Mouse (Mus musculus) left cerebral cortex, adult 11 months (tissue): ENCODE measurements around the gene Cox10.
"Not testable (repeated sequence)": the region's sequence is repeated elsewhere in the genome, so short reads cannot be mapped to it uniquely, and the experiment has no call there.

Source experiments
- DNase-seq: peaks from one replicate; pipeline ENCODE4 v3.0.0; 2022; ENCODE audit warnings: low spot score

Gene Cox10

DNA sequence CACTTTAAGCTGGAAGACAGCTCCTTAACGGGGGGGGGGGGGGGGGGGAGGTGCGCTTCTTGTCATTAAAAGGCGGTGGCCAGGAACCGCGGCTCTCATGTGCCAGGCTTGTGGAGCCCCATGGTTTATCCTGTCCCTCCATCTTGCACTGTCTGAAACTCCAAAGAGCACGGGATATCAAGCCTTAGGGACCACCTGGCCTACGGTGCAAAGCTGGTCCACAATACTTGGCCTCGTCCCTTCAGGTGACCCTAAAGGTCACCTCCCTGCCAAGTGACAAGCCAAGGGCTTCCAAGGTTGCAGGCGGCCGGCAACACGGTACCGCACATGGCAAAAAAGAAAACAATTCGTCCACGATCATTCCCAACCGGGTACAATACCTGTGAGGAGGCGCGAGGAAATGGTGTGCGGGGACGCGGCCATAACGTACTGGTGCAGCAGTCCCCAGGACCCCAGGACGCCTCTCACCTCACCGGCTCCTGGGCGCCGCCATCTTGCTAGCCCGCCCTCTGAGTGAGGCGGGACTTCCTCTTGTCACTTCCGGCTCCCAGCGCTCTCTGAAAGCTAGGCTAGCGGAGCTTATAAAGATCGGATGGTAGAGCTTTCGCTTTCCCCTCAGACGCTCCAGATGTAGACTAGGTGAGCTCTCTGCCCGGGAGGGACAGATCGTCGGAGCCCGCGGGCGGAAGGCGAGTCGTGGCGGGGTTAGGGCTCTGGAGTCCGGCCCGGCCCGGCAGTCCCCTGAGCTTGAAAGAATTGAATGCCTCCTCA is at the start of gene Cox10:
Gene Cox10 (minus strand): TSS at position 513 of the 771 bp plus-strand sequence.
- DNase-seq = peak; percentile 75

DNA sequence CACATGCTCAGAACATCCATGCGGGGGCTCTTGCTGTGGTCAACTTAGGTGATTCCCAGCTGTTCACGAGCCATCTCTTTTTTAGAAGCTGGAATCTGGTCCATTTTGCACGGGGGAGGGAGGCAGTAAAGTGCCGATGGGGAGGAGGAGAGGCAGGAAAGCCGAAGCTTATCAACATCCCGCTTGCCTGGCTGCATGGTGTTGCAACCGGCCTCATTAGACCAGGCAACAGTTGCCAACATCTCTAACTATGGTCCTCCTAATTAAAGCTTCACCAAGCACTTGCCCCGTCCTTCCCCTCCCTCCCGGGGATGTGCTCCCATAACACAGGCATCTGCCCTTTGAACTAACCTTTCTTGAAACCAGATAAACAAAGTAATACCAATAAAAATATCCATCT is 48.7 kb upstream of the Cox10 start:
- no peak for DNase-seq

DNA sequence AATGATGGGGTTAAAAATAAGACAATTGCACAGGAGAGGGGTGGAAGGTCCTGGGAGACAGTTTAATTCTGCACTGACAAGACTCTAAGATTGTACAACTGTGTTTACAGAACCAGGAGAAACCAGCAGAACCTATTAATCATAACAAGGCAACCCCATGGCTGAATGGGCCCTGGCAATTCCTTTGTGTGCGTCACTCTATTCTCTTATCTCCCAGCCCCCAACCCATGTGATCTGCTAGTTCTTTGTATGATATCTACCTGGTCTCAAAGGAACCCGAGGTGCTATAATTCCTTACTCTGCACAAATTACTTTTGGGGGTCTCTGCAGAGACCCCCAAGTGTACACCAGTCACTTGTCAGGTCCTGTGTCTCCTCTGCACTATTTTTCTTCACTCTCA is 46.2 kb upstream of the Cox10 start:
- no peak for DNase-seq

DNA sequence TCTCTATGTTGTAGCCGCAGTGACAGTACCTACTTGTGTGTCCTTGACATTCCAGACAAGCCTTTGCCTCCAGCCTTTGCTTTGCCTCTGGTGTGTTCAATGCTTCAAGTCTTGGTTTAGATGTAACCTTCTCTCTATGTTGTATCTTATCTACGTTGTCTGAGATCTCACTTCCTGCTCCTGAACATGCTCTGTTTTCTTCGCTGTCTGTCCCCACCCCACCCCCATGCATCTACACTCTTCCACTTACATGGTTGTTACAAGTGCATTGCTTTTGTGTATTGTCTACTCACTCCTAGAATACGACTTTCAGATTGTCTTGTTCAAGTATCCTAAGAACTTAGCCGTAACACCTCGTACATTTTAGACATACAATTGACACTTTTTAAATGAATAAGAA is 43.9 kb upstream of the Cox10 start:
- not testable (repeated sequence) for DNase-seq

DNA sequence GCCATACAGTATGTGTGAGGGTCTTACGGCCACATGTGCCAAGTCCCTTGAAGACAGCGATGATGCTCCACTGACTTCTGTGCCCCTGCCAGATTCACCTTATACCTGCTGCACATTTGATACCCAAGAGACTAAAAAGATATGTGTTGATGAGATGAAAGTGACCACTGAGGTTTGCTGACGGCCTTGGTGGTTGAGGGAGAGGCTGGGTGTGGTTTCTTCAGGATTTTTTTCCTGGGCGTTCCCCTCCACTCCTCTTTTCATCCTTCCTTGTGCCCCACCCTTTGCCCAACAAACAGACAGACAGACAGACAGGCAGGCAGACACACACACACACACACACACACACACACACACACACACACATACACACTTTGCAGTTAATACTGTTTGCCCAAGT is 37.4 kb upstream of the Cox10 start:
- no peak for DNase-seq

DNA sequence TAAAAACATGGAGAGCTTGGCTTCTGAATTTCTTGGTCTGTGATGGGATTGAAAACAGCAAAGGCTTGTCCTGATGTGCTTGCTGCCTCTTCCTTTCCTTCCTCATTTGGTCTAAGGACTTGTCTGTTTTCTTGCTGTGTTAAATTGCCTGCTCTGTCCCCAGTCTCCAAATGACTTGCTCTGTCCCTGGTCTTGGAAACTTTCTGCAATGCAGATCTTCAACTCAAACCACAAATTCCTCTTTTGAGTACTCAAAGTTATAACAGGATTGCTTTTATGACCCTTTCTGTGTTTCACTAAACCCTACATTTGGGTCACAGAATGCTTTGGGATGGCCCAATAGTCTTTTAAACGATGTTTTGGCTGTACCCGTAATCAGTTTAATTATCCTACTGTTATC is 36.6 kb upstream of the Cox10 start:
- no peak for DNase-seq

DNA sequence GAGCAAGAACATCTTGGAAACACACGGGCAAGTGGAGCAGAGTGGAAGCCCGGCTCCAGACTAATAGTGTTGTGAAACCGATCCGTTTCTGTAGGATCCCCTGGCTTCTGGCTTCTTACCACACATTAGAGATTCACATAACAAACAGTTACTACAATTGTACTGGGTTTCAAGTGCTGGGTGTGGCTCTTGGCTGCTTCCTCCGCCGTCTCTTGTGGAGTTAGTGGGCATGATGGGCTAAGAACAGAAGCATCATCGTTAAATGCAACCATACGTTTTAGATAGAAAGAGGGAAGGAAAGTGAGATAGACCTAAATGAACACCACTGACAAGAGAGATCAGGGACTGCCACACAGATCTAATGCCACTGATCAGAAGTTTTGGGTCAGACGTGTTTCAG is 35.8 kb upstream of the Cox10 start:
- no peak for DNase-seq

DNA sequence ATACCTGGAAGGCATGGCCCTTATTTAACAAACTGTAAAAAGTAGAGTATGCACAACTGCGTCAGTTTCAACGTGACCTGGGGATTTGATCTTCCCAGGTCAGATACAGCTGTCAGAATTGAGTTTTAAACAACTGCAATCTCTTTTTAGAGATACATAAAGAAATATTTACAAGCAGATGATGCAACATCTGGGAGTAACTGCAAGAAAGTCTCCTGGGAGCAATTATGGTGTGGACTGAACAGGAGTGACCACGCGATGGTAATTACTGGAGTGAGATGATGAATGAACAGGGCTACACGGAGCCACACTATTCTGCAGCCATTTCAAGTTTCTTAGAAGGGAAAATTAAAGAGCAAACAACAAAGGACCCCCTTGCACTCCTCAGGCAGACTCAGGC is 20.8 kb upstream of the Cox10 start:
- no peak for DNase-seq

DNA sequence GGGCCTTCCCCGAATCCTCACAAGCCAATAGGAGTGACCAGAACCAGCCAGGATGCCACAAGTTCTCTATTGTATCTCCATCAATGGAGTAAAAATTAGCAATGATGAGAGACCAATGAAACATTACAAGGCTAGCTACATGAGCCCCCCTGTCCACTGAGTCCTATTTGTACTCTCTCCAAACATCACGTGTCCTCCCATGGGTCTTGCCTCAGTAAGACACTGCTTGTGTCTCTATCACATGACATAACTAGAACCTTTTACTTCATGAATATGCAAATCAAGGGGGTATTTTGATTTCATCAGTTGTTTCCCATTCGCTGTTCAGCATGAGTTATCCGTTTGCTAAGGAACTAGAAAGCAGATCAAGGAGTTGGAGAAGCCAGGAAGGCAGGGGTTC is 13.8 kb upstream of the Cox10 start:
- DNase-seq = no peak

DNA sequence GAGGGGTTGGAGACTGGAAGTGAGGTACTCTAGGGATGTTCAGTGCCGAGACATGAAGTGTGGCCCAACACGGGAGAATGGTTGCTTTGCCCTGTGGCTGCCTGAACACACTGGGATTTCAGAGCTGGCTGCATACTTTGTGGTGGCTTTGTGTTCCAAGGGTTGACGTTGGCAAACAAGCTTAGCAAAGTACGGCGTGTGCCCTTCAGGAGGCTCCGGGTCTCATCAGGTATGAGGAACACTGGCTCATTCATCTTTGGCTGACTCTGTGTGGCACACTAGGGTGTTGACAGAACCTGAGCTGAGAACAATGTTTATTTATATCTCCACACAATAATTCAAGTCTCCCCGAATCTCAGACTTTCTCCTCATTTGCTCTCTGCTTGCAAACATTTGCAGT is 11.9 kb upstream of the Cox10 start:
- no peak for DNase-seq

DNA sequence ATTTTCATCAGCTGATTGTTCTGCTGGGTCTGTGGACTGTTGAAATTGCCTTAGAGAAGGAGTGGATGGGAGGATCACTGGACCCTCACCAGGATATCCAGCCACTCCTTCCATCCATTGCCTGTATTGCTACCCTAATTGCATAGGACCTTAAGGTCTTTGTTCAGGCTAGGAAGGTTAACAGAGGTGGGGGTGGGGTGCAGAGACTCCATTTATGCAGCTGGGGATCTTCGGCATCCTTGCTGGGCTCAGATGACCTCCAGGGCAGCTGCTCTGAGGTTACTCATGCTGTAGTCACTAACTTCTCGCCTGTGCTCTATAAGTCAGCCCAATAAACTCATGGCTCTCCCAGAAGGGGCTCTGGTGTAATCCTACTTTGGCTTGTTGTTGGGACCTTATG is 10.4 kb upstream of the Cox10 start:
- no peak for DNase-seq

DNA sequence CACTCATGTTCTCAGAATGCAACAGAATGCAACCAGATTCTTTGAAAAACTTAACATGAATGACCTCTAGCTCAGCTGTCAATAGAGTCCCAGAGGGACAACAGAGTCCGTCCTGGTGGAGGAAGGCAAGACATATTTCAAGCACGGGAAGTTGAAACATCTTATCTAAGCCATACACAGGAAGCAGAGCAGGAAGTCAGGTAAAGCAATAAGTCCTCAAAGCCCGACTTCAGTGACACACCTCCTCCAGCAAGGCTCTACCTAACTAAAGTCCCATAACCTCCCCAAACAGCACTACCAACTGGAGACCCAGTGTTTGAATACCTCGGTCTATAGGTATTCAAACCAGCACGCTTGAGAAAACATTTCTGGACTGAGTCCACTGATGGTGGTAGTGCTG is 6.6 kb upstream of the Cox10 start:
- no peak for DNase-seq

DNA sequence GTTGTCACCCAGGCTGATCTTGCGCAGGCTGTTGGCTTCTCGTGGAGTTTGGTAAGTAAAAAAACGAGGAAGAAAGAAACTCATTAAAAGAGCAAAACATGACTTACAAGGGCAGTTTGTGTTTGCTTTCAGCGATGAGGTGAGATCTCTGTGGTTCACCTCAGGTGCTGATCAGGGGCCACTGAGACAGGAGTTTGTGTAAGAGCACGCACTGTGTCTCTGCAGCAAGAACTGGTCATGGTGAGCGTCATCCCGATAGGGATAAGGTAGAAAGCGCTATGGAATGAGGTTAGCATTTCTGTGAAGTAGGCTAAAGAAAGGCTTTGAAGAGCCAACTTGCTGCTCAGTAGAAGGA is 436 bp upstream of the Cox10 start:
- DNase-seq = no peak

DNA sequence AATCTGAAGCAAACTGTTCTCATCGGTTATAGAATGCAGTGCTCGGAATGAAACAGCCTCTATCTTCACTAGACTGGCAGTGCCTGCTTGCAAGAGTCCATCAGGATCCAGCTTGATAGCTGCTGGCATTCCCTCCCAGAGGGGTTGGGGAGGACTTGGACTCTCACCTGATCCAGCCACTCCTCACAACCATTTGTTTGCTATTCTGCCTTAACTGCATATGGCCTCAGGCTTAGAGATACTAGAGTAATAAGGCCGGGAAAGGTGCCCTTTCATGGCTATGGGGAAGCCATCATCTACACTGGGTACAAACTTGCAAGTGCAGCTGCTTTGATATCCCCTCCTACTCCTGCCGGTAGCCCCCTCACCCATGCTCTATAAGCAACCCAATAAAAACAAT is 3.1 kb downstream of the Cox10 start:
- no peak for DNase-seq

DNA sequence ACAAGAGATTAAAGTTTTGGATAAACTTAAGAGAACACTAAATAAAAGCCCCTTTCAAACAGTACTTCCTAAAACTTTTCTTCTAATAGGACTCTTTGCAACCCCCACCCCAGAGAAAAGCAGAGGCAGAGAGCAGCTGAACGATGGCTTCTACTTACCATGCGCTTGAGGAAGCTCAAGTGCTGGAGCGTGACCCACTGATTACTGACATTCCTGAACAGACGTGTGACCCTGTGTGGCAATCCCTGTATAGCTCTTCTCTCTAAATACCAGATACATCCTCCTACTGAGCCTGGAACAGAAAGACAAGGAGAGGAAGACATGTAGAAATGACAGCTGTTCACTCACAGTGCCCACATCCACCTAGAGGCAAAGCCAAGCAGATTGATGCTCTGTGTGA is 5.9 kb downstream of the Cox10 start:
- DNase-seq = no peak

DNA sequence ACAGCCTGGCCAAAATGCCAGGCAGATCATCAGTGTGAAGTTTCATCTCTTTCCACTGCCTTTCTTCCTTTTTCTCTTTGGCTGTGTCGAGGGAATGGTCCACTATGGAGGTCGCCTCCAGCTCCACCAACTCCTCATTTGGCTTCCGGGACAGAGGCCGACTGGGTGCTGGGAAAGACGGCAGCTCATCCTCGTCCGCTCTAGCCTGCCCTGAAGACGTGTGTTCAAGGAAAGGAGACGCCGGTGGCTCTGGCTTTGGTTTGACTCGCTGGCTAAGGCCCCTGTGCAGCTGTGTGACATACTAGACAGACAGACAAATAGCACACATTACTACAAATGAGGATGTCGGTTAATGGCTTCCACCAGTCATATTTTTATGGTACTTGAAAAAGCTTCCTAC is 7.7 kb downstream of the Cox10 start:
- no peak for DNase-seq

DNA sequence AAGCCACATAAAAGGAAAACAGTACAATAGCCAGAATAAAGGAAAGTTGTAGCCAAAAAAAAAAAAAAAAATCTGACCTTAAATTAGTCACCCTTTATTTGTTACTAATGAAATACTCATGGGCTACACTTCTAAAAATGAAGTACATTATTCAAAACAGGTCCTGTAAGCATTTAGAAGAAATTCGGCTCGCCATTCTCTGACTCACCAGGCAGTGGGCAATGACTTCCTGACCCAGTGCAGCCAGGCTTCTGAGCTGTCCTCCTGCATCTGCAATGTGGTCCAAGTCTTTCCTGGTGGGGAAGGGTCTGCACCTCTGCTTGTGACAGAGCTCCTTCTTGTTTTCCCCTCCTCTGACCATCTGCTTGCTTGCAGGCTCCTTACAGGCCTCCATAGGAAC is 13.3 kb downstream of the Cox10 start:
- DNase-seq = no peak

DNA sequence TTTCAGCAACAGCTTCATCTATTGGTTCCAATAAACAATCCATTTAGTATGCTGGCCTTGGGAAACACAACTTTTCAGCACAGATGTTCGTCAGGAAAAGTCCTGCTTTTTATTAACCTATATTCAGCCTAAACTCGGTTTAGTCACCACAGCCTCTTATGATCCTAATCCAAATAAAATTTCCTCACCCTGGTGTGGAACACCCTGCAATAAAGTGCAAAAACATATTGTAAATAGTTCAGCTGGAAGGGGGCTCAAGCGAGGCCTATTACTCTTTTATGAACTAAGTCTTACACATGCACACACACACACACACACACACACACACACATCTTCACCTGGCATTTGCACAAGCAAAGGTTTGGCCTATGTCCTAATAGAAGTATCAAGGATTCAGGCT is 16.1 kb downstream of the Cox10 start:
- DNase-seq = no peak

DNA sequence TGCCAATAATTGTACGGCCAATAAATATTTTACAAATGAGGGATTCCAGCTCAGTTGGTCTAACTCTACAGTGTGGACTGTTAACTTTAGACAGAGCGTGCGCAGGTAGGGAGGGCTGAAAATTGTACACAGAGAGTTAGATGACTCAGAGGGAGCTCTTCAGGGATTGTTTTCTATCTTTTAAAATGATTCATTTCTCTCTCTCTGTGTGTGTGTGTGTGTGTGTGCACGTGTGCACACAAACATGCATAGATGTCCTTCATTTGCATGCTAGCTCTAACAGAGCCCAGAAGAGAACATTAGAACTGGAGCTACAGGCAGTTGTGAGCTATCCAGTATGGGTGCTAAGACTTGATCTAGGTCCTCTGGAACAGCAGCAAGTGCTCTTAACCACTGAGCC is 17.0 kb downstream of the Cox10 start:
- no peak for DNase-seq

DNA sequence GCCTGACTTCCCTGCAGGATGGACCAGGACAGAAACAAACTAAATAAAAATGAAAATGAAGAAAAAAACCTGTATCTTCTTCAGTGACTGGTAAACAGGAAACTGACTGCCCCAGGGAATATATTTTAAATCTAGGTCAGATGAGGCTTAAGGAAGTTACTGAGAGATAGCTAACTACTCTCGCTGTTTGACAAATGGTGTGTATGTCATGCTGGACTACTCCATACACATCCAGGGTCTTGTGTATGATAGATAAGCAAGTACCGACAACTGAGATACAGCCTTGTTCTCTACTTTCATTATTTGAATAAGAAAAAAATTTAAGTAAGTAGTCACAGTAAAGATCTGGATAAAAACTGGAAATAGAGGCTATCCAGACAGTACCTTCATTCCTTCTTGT is 20.0 kb downstream of the Cox10 start:
- no peak for DNase-seq

DNA sequence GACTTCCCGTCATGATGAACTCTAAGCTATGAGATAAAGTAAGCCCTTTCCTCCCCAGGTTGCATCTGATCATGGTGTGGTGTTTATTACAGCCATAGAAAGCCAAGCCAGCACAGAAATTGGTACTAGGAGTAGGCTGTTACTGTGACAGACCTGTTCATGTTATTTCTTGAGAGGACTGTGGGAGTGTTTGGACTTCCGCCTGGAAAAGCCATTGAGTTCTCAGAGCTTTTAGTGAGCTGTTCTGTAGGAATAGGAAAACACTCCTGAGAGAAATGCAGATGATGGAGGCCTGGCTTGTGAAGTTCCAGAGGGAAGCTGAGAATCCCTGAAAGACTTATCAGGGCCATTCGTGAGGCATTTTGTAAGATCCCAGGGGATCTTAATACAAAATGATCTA is 20.8 kb downstream of the Cox10 start:
- DNase-seq = peak; percentile 15

DNA sequence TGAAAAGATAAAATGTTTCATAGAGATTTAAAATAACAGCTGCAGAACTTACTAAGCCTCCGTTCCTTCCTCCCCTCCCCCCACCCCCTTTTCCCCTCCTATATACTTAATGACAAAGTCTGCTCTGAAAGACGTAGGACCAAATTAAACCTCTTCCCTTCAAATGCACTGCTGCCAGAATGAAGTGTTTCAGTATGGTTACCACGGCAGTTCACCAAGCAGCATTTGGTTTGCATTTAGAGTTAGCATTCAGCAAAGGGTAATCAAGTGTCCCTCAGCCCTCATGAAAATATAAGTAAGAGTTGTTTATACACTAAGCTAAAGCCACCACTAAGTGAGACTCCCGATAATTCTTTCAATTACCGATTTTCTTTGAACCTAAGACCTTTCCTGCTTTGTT is 25.9 kb downstream of the Cox10 start:
- DNase-seq = no peak

DNA sequence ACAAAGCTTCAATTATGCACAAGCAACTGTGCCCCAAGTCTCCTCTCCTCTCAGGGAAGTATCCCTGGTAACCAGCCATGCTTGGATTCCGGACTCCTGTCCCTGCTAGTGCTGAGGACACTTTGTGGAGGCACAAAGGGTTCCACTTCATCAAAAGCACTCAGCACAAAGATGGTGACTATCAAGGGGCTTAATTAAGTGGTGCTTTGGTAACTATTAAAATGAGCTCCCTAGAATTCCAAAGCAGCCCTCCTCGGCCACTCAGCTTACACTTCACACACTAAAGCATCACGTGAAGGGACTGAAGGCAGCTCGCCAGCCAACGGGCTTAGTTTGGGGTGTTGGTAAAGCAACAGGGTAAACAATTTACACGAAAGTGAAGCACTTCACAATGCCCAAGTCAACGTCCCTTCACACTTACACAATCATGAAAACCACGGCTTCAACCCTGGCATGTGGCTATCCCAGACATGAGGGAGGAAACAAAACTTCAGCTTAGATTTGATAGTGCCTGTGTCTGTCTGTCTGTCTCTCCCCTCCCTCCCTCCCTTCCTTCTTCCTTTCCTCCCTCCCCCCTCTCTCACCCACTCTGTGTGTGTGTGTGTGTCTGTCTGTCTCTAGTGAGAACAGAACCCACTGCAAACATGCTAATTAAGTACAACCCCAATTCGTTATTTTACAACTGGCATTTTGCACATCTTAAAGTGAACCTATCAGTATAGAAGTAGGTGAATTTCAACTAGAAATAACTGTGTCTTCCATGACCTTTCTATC is 27.9 kb downstream of the Cox10 start:
- peak; percentile 5 for DNase-seq

DNA sequence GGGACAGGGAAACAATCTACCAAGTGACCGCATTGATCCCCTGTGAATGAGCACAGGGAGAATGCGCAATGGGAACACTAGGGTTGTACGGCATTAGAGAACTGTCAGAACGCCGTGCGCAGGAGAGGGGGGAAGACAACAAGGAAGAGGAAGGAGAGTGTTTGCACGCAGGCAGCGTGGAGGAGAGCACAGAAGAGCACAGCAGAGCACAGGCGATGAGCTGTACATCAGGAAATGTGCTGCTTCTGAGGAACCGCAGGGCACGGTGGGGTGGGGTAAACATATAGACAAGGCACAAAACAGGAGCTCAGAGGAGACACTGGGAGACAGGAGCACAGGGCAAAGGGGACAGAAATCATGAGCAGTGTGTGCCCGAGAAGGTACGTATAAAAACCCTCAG is 31.8 kb downstream of the Cox10 start:
- DNase-seq = no peak
